Mouse (Mus musculus): ENCODE measurements at regions not wholly inside any gene's neighbourhood (a gene's known extent, or its start where the extent isn't known, plus 50 kb on each side); places are given as distances from the start of the nearest gene placed in this dataset.

DNA sequence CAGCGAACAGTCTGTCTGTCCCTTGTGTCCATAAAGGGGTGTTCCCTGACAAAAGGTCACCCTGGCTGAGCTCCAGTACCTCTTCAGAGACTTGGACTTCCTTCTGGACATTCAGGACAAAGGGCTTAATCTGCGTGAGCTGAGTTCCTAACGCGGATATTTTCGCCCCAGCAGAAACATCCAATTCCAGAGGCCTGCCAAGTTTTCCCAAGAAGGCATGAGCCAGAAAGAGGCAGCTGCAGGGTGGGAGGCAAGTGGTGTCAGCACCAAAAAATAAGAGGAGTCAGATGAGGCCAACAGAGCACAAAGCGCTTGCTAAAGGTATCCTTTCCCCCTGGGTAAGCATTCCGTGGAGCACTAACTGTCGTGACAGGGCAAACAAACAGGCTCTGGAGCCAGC lies 216.9 kb upstream of the Ccdc122 start:
- peak; percentile 95 for DNase-seq

- peak; percentile 86 for DNase-seq
Measured at GRCm38 (mm10) chr14:76818256-76819010, 218.1 kb upstream of the Ccdc122 start.

GRCm38 (mm10) chr14:76817189-76817772 lies 219.3 kb upstream of the Ccdc122 start:
- DNase-seq: peak; percentile 73

DNA sequence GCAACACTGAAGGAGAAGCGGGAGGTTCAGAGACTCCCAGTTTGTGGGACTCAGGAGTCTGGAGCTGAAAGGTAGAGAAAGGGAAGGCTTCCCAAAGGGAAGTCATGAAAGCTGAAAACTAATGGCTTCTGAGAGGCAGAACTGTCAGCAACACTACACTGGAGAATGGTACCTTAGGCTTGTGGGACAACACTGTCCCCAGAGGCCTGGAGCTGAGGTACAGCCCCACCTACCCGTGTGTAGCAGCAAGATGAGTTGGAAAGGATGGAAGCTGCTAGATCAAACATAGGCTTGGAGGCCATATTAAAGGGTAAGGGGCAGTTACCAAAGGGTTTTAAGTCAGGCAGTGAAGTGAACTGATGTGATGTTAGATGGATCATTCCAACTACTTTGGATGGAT lies 219.9 kb upstream of the Ccdc122 start:
- DNase-seq: no peak

DNA sequence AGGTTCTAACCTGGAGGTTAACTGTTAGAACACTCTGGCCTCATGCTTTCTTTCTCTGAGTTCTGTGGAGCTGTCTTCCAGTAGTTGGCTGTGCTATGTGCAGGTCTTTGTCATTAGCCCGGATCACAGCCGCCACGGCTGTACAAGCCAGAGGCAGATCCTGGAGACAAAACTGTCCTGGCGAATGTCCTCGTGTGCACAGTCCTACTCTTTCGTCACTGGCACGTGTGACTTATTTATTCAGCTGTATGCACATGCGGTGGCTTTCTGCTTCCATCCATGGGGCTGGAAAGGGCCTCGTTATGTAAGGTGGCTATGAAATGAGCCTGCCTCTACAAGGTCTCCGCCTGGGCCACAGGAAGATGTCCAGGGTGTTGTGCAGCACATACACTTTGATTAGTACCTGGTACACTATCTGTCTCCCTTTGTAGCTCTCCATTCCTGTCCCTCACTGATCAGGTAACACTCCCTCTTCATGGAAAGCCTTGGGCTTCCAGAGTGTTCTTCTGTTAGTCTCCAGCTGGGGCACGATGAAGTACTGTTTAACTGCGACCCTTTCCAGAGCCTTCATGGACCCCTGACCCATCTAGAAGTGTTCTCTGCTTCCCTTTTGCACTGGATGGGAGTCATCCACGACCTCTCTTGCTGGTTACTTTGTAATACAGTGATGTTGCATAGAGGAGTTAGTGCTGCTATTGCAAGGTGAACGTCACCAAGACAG lies 224.3 kb upstream of the Ccdc122 start:
- no peak for DNase-seq

DNA sequence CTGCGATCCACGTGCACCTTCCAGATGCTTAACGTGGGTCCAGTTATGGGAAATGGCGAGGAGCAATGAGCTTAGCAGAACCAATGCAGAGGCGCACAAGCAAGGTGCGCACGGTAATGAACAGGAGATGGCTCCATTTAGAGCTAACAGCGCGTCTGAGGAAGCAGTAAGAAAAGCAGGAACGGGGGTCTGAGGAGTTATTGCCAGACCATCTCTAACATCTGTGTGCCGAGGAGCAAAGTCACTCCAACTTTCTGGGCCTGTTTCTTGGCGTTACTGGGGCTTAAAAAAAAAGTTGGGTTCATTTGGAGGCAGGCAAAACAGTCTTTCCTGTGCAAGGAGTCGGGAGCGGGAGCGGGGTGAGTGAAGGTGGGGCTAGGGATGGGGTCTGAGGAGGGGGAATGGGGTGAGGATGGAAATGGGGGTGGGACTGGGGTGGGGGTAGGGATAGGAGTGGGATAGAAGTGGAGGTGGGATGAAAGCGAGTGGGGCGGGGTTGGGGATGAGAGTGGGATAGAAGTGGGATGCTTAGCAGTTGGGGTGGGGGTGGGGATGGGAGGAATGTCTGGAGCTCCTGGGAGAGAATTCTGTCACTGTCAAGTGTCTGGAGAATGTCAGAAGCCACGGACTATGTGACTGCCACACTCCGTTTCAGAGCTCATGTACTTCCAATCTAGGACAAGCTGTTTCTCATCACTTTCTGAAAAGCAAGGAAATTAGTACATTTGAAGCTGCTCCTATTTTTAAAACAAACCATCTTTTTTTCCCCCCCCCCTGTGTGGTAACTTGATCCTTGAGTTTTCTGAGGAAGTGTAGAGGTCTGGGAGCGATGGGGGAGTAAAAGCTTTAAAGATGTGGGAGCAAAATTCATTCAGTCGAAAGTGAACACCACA lies 225.6 kb upstream of the Ccdc122 start:
- DNase-seq: no peak

GRCm38 (mm10) chr14:76810041-76810440 lies 226.5 kb upstream of the Ccdc122 start:
- DNase-seq: no peak

DNA sequence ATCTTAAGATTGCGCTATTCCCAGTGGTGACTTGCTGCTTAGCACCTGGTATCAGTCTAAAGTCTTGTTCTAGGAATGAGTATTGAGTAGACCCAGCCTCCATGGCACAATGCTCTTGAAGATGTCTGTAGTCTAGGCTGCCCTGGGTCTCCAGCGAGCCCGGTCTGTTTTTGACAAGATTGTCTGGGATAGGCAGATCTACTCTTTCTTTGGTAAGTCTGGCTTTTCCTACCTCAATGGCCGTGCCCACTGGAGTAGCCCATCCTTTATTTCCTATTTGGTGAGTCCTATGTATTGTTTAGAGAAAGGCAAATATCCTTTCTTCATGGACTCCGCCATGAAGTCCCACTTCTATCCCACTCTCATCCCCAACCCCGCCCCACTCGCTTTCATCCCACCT lies 227.2 kb upstream of the Ccdc122 start:
- DNase-seq: no peak

GRCm38 (mm10) chr14:76805151-76805785 lies 231.3 kb upstream of the Ccdc122 start:
- no peak for DNase-seq

GRCm38 (mm10) chr14:76804447-76805150 lies 232.0 kb upstream of the Ccdc122 start:
- DNase-seq: peak; percentile 66

GRCm38 (mm10) chr14:76800181-76800580 lies 236.4 kb upstream of the Ccdc122 start:
- DNase-seq: no peak

GRCm38 (mm10) chr14:76799741-76800140 lies 236.8 kb upstream of the Ccdc122 start:
- DNase-seq: no peak

- no peak for DNase-seq
Measured at GRCm38 (mm10) chr14:76798925-76799428, 237.6 kb upstream of the Ccdc122 start.

- DNase-seq: no peak
Measured at GRCm38 (mm10) chr14:76798488-76798887, 238.1 kb upstream of the Ccdc122 start.

GRCm38 (mm10) chr14:76797518-76797917 lies 239.1 kb upstream of the Ccdc122 start:
- DNase-seq: no peak

DNA sequence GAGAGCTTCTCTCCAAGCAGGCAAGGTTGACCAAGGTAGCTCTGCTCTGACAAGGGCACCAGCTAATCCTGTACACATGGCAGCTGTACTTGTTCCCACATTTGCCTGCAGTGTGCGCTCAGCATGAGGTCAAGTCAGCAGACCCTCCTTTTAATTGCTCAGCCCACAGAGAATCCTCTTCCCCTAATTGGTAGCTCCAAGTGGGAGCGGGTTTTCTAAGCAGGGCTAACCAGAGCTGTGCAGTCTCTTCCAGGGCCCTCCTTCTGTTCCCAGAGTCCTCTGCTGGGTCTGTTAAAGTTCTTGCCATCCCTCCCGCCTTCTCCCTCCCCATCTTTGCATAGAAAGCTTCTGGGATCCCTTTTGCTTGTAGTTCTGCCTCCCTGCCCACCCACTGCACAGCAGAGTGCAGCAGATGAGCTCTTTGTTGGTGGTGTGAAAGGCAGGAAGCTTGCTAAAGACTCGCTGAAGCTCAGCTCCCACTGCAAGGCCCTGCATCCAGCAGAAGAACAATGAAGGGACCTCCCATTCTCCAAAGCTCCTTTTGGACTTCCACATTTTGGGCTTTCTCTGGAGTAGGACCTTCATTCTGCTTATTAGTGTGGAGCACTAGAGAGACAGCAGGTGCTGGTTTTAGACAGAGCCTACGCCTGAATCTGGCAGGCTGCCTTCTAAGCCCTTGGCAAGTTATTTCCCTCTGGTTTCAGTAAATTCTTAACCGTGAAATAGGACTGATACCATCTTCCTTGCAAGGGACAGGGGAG lies 235.3 kb upstream of the Serp2 start:
- DNase-seq: no peak

GRCm38 (mm10) chr14:76789376-76789775 lies 232.7 kb upstream of the Serp2 start:
- no peak for DNase-seq

DNA sequence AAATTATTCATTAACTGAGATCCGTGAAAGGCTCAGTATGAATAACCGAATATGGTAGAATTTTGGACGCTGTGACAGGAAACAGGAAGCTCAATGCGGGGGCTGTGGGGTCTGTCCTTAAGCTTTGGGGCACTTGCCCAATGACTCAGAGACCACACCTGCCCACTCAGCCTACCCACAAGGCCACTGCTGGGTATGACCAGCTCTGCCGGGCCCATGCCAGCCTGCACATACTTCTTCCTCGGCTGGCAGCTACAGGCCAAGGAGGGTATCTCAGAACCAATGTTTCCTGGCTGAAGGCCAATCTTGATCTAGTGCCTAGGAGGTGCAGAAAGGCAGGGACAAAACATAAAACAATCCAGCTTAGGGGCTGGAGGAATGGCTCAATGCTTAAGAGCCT lies 230.9 kb upstream of the Serp2 start:
- DNase-seq: peak; percentile 66

DNA sequence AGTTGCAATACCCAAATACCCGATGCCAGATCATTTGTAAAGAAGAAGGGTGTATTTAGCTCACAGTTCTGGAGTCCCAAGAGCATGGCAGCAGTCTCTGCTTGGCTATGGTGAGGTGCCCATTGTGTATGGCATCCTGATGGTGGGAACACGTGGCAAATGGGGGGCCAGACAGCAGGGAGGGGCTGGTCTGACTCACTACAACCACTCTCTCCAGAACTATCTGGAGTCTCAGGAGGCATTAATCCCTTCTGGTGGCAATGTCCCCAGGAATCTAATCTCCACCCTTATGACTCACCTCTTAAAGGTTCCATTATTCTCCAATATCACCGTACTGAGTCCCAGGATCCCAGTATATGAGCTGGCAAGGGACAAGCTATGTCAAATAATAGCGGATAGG lies 229.5 kb upstream of the Serp2 start:
- no peak for DNase-seq

DNA sequence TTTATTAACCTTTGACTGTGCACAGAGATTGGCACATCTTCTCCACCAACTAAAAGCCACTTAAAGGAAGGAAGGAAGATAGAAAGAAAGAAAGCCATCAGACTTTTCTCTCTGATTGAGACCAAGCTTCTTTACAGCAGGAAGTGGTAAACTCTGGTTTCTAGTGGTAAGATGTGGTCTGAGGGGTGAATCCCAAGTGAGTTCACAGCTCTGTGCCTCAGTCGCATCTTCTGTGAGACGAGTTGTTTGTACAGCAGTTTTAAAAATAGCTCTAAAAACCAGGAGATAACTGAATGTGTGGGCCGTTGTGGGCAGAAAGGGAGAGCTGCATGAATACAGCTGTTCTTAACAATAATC lies 224.8 kb upstream of the Serp2 start:
- no peak for DNase-seq

Data from lung, postnatal 36 days (tissue).